Mouse (Mus musculus): Measurements from ENCODE around the gene Itprid2. TPM values are rescaled to one million over a fixed set of nuclear protein-coding genes. Genes with fewer than 3 reads are reported as not detected.

The Itprid2 gene
- total RNA-seq, 2 experiments from 2014 or later = 22.6 to 23.0 TPM

DNA sequence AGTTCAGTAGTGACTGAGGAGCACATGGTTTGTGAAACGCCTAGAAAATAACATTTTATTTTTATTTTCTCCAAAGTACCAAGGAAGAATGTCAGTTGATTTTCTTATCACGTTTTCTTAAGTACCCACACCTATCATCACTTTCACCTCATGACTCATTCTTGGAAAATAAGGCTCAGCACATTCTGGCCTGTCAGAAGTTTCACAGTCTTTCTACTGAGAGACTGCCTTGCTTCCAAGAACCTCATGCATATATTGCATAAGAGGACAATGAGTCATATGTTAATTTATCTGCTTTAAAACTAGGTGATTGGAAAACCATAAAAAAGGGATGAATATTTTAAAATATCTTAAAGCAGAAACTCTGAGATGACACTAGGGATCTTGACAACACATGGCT lies 63.0 kb downstream of the Itprid2 start:
- intact Hi-C loops (cut with DNase I) = no loop called here

DNA sequence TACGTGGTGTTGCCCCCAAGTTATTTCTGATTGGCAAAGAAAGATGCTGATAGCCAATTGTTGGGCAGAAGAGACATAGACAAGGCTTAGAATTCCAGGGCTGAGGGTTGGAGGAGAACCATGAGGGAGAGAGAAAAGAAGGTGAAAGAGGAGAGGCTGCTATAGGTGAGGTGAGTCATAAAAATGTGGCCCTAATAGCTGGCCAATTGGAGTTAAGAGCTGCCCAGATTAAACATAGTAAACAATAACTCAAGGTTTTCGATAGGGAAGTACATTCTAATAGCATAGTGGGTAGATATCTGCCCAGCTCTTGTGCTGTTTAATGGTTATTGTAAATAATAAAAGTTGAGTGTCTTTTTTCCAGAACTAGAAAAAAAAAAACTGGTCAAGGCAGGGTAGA lies 69.6 kb downstream of the Itprid2 start:
- intact Hi-C loops (cut with DNase I) = no loop called here
- DNase-seq = no peak

More for the DNA sequence above, 63.0 kb downstream of the Itprid2 start:
- DNase-seq = no peak

DNA sequence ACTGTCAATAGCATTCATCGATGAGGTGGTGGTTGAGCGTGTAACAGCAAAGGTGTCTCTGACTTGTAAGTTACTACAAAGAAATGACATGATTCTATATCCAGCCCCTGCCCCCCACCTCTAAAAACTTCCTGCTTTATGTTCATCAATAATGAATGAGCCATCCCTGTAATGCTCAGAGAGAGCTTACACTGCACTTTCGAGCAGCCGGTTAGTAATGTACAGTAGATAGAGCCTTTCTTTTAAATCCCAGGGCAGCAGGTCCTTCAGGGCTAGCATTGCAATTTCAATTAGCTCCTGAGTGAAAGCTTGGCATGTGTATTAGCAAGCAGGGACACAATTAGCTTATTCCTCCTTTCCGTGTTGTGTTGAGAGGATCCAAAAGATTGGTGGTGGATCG lies 72.4 kb downstream of the Itprid2 start, which contains the start of gene Ppp1r1c:
Gene Ppp1r1c, plus strand, starts transcription at position 206 of the 400 bp plus-strand sequence.
- intact Hi-C loops (cut with DNase I) = no loop called here

DNA sequence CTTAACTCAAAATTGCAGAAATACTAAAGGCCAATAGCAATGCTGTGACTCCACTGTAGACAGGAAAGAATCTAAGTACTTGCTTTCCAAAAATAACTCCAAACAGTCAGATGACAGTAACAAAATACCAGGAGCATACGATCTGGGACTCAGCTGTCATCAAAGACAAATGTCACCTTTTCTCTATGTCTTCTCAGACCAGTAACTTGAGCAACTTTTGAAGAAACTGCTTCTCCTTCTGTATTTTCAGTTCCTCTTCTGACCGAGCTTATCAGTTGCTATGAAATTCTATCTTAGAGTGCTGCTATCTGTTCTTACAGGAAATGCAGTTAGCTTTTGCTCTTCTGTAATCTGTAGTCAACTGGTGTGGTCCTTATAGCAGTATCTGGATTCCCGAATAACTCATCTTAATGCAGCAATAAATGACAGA lies 78.5 kb downstream of the Itprid2 start:
- no peak for DNase-seq
- intact Hi-C loops (cut with DNase I) = no loop called here

More for the DNA sequence above, 72.4 kb downstream of the Itprid2 start, which contains the start of gene Ppp1r1c:
- DNase-seq = no peak

DNA sequence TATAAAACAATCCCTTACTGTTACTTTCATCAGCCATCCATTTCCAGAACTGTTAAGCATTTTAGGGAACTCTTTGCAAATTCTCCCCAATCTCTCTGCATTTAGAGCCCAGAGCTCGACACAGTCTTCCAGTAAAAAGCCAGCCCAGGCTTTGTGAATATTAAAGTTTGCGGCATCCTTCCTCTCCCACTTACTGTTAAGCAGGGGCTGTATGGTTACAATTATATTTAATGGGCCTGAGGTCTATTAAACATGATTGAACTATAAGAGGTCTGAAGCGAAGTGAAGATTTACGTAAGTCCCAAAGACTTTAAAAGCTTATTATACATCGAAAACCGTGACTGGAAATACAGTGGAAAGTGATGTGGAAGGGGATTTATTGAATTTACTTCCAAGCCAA lies 79.6 kb downstream of the Itprid2 start:
- intact Hi-C loops (cut with DNase I) = no loop called here
- DNase-seq = no peak

DNA sequence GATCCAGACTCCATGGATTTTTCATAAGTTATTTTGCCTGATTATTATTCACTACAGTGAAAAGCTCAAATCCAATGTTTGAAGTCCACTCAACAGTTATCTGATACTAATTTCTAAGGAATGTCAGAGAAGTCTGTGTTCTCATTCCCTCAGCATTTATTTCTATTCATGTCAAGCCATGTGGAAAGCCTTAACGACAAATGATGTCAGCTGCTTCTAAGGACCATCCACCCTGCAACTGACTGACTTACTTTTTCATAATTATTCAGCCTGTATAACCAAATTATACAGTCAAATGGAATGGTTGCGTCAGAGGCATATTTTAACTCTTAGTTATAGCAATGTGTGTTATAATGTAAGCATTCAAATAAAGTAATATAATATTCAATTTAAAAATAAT lies 80.8 kb downstream of the Itprid2 start:
- no peak for DNase-seq
- intact Hi-C loops (cut with DNase I) = no loop called here

DNA sequence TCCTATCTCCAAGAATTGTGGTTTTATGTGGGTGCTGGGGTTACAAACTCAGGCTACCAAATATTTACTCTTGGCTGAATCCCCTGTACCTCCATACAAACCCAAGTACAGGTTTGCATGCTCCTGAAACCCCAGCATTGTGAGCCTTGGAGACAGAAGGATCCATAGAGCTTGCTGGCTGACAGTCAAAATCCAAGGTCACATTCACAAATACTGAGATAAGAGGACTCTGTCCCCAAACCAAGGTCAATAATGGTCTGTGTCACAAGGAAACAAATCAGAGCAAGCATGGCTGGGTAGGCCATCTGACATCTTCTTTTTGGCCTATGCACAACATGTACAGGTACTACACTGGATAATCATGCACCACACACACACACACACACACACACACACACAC lies 82.7 kb downstream of the Itprid2 start:
- intact Hi-C loops (cut with DNase I) = no loop called here
- no peak for DNase-seq

DNA sequence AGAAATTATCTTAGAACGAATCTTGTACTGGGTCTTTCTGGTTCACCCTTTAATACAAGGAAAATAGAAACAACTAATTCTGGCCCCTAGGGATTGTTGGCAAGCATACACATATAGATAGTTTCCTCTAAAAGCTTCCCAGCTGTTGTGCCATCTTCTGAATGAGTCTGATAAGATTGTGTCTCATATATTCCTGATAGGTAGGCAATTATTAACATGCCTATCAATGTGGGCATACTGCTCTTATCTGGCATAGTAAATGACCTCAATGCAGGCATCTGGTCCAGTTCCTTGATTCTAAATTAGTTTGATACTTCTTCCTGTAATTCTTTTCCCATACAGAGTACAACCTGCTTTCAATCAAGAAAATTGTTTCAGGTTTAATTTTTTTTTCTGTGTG lies 87.3 kb downstream of the Itprid2 start:
- no peak for DNase-seq
- intact Hi-C loops (cut with DNase I) = no loop called here

Other genes starting within 250 kb of the Itprid2 start
- gene Neurod1, start 178.6 kb upstream of the Itprid2 start, total RNA-seq (2021) = not detected
- under 1 TPM; 0.76 to 0.97 TPM for gene Cerkl, start 178.6 kb upstream of the Itprid2 start, total RNA-seq (2021)
- gene Ppp1r1c, start 72.4 kb downstream of the Itprid2 start, total RNA-seq (2021) = not detected

All from heart, postnatal 36 days (tissue).